Mouse (Mus musculus): Measurements from ENCODE around the gene Ttyh1. TPM values are rescaled to one million over a fixed set of nuclear protein-coding genes. Genes with fewer than 3 reads are reported as not detected.

The Ttyh1 gene
- total and polyA plus RNA-seq, 3 experiments, result 0.08 to 0.17 TPM; not detected in 1

GRCm38 (mm10) chr7:4084161-4084560 is 35.0 kb upstream of the Ttyh1 start:
- H3K4me1 ChIP-seq (ENCODE audit: control insufficient read depth in 1 of 2, insufficient read depth in 2 of 2), result peaks cover 20 to 79% of the 10 kb centered on the region in 2 experiments
- no peaks in the 10 kb centered on the region for H3K9me3 ChIP-seq (replicated peaks; ENCODE audit: low read length)
- DNase-seq (ENCODE audit: extremely low read depth), result no peak
- no peak overlapping the region for H3K27ac ChIP-seq (ENCODE audit: insufficient read depth, low read depth)
- H3K27me3 ChIP-seq (replicated peaks), result no peaks in the 10 kb centered on the region
- no peak overlapping the region for H3K4me3 ChIP-seq (replicated peaks in 1 of 3; ENCODE audit: low read depth in 2 of 3, low read length in 2 of 3, poor library complexity in 1 of 3)
- H3K36me3 ChIP-seq (replicated peaks in 1 of 2; ENCODE audit: control insufficient read depth in 1 of 2, insufficient read depth in 1 of 2, low read length in 1 of 2), result no peaks in the 10 kb centered on the region
- in situ Hi-C loops (cut with MboI; ENCODE audit: low pct_ligation_motif_present, low pct_unique_long_range_greater_than_20kb, low sequenced_read_pairs) (no loop called here), dilution Hi-C loops (cut with MboI; ENCODE audit: extremely low pct_ligation_motif_present, extremely low pct_unique_long_range_greater_than_20kb, low sequenced_read_pairs) (no loop called here)
- TF ChIP-seq POLR2A (IDR thresholded peaks at IDR 0.05; ENCODE audit: low read depth, low read length) (no peak), MAFK (IDR thresholded peaks at IDR 0.05; ENCODE audit: insufficient replicate concordance, low read length) (no peak)
- no peaks in the 10 kb centered on the region for H3K79me2 ChIP-seq (replicated peaks; ENCODE audit: control insufficient read depth, extremely low read depth, insufficient read depth, poor library complexity, severe bottlenecking)
- no peak overlapping the region for H3K4me2 ChIP-seq (ENCODE audit: insufficient read depth, low read depth, poor library complexity, severe bottlenecking)
- no peak overlapping the region for H3K9ac ChIP-seq (ENCODE audit: insufficient read depth, low read depth)

- H3K79me2 ChIP-seq (replicated peaks; ENCODE audit: control insufficient read depth, extremely low read depth, insufficient read depth, poor library complexity, severe bottlenecking), result no peaks in the 10 kb centered on the region
- H3K4me3 ChIP-seq (replicated peaks in 1 of 3; ENCODE audit: low read depth in 2 of 3, low read length in 2 of 3, poor library complexity in 1 of 3), result no peak overlapping the region
- no peak overlapping the region for H3K9ac ChIP-seq (ENCODE audit: insufficient read depth, low read depth)
- dilution Hi-C loops (cut with MboI; ENCODE audit: extremely low pct_ligation_motif_present, extremely low pct_unique_long_range_greater_than_20kb, low sequenced_read_pairs), result no loop called here
- no peaks in the 10 kb centered on the region for H3K9me3 ChIP-seq (replicated peaks; ENCODE audit: low read length)
- H3K4me1 ChIP-seq (ENCODE audit: control insufficient read depth in 1 of 2, insufficient read depth in 2 of 2), result peaks cover 14 to 75% of the 10 kb centered on the region in 2 experiments
- in situ Hi-C loops (cut with MboI; ENCODE audit: low pct_ligation_motif_present, low pct_unique_long_range_greater_than_20kb, low sequenced_read_pairs), result loop anchor here (5.0 kb wide), 1 partner anchor 33 kb away; no protein-coding TSS in a partner anchor
- H3K36me3 ChIP-seq (replicated peaks in 1 of 2; ENCODE audit: control insufficient read depth in 1 of 2, insufficient read depth in 1 of 2, low read length in 1 of 2), result no peaks in the 10 kb centered on the region
- no peak overlapping the region for H3K27ac ChIP-seq (ENCODE audit: insufficient read depth, low read depth)
- no peak for DNase-seq (ENCODE audit: extremely low read depth)
- no peak for TF ChIP-seq ETS1 (conservative IDR thresholded peaks at IDR 0.05; ENCODE audit: low read depth, low read length)
- TF ChIP-seq CHD1 (IDR thresholded peaks at IDR 0.05; ENCODE audit: low read depth, low read length), result no peak
- TF ChIP-seq CTCF (conservative IDR thresholded peaks at IDR 0.05 in 1 of 2, IDR thresholded peaks at IDR 0.05 in 1 of 2; ENCODE audit: low read depth in 2 of 2, low read length in 2 of 2), result no peak
- H3K4me2 ChIP-seq (ENCODE audit: insufficient read depth, low read depth, poor library complexity, severe bottlenecking), result no peak overlapping the region
- H3K27me3 ChIP-seq (replicated peaks), result no peaks in the 10 kb centered on the region
Measured at GRCm38 (mm10) chr7:4085562-4085961, 33.6 kb upstream of the Ttyh1 start.

GRCm38 (mm10) chr7:4087238-4087895 is 31.8 kb upstream of the Ttyh1 start:
- H3K4me3 ChIP-seq (replicated peaks in 1 of 3; ENCODE audit: low read depth in 2 of 3, low read length in 2 of 3, poor library complexity in 1 of 3), result no peak overlapping the region
- in situ Hi-C loops (cut with MboI; ENCODE audit: low pct_ligation_motif_present, low pct_unique_long_range_greater_than_20kb, low sequenced_read_pairs), result loop anchor here (5.0 kb wide), 1 partner anchor 35 kb away; no protein-coding TSS in a partner anchor
- H3K79me2 ChIP-seq (replicated peaks; ENCODE audit: control insufficient read depth, extremely low read depth, insufficient read depth, poor library complexity, severe bottlenecking), result no peaks in the 10 kb centered on the region
- peak overlapping the region; percentile 21; the same call in 1 of the 2 replicates for H3K4me2 ChIP-seq (ENCODE audit: insufficient read depth, low read depth, poor library complexity, severe bottlenecking)
- H3K27ac ChIP-seq (ENCODE audit: insufficient read depth, low read depth), result no peak overlapping the region
- H3K9me3 ChIP-seq (replicated peaks; ENCODE audit: low read length), result no peaks in the 10 kb centered on the region
- no peak overlapping the region for H3K9ac ChIP-seq (ENCODE audit: insufficient read depth, low read depth)
- DNase-seq (ENCODE audit: extremely low read depth), result peak; percentile 64
- H3K4me1 ChIP-seq (ENCODE audit: control insufficient read depth in 1 of 2, insufficient read depth in 2 of 2), result peaks cover 12 to 75% of the 10 kb centered on the region in 2 experiments
- H3K27me3 ChIP-seq (replicated peaks), result no peaks in the 10 kb centered on the region
- H3K36me3 ChIP-seq (replicated peaks in 1 of 2; ENCODE audit: control insufficient read depth in 1 of 2, insufficient read depth in 1 of 2, low read length in 1 of 2), result no peaks in the 10 kb centered on the region
- dilution Hi-C loops (cut with MboI; ENCODE audit: extremely low pct_ligation_motif_present, extremely low pct_unique_long_range_greater_than_20kb, low sequenced_read_pairs), result no loop called here
- TF ChIP-seq IRF4 (IDR thresholded peaks at IDR 0.05; ENCODE audit: low read depth, low read length) (peak; percentile 24; the same call in 1 of the 2 replicates), MAX (IDR thresholded peaks at IDR 0.05; ENCODE audit: low read length) (no peak), EP300 (IDR thresholded peaks at IDR 0.05; ENCODE audit: low read length) (peak; percentile 74), E2F4 (IDR thresholded peaks at IDR 0.05; ENCODE audit: insufficient replicate concordance, low read depth, low read length) (no peak), CHD2 (IDR thresholded peaks at IDR 0.05; ENCODE audit: low read length) (no peak), MAFK (IDR thresholded peaks at IDR 0.05; ENCODE audit: insufficient replicate concordance, low read length) (no peak), NELFE (IDR thresholded peaks at IDR 0.05; ENCODE audit: low read depth, low read length) (no peak), SIN3A (IDR thresholded peaks at IDR 0.05; ENCODE audit: low read length) (peak; percentile 43; the same call in 1 of the 2 replicates), HCFC1 (IDR thresholded peaks at IDR 0.05; ENCODE audit: low read depth, low read length) (no peak), ZNF384 (IDR thresholded peaks at IDR 0.05; ENCODE audit: low read depth, low read length) (no peak), RCOR1 (conservative IDR thresholded peaks at IDR 0.05; ENCODE audit: low read depth, low read length) (no peak), ZMIZ1 (IDR thresholded peaks at IDR 0.05; ENCODE audit: low read depth, low read length) (no peak), ETS1 (conservative IDR thresholded peaks at IDR 0.05; ENCODE audit: low read depth, low read length) (peak; percentile 41; the same call in 1 of the 2 replicates), MAZ (IDR thresholded peaks at IDR 0.05; ENCODE audit: low read depth, low read length) (no peak), UBTF (IDR thresholded peaks at IDR 0.05; ENCODE audit: low read depth, low read length) (no peak), BHLHE40 (IDR thresholded peaks at IDR 0.05; ENCODE audit: low read depth, low read length) (0 out of 2 replicates have a peak, but pooled peaks have one; percentile 10), USF1 (IDR thresholded peaks at IDR 0.05; ENCODE audit: low read depth, low read length) (no peak), KAT2A (IDR thresholded peaks at IDR 0.05; ENCODE audit: insufficient replicate concordance, low read length) (no peak), RAD21 (IDR thresholded peaks at IDR 0.05; ENCODE audit: low read depth, low read length) (no peak), TCF12 (IDR thresholded peaks at IDR 0.05; ENCODE audit: low read depth, low read length) (0 out of 2 replicates have a peak, but pooled peaks have one; percentile 9), MXI1 (IDR thresholded peaks at IDR 0.05; ENCODE audit: low read depth, low read length) (0 out of 2 replicates have a peak, but pooled peaks have one; percentile 16), ELF1 (IDR thresholded peaks at IDR 0.05; ENCODE audit: low read depth, low read length) (no peak)
